Mouse (Mus musculus): Measurements from ENCODE around the gene Cd70. TPM values are rescaled to one million over a fixed set of nuclear protein-coding genes. Genes with fewer than 3 reads are reported as not detected.
A peak's percentile ranks its signal among the peaks of the same experiment; 100 is the strongest.

Cd70 gene
- total and polyA plus RNA-seq, 2 experiments from 2014 or later, result 0.69 TPM; not detected in 1

DNA sequence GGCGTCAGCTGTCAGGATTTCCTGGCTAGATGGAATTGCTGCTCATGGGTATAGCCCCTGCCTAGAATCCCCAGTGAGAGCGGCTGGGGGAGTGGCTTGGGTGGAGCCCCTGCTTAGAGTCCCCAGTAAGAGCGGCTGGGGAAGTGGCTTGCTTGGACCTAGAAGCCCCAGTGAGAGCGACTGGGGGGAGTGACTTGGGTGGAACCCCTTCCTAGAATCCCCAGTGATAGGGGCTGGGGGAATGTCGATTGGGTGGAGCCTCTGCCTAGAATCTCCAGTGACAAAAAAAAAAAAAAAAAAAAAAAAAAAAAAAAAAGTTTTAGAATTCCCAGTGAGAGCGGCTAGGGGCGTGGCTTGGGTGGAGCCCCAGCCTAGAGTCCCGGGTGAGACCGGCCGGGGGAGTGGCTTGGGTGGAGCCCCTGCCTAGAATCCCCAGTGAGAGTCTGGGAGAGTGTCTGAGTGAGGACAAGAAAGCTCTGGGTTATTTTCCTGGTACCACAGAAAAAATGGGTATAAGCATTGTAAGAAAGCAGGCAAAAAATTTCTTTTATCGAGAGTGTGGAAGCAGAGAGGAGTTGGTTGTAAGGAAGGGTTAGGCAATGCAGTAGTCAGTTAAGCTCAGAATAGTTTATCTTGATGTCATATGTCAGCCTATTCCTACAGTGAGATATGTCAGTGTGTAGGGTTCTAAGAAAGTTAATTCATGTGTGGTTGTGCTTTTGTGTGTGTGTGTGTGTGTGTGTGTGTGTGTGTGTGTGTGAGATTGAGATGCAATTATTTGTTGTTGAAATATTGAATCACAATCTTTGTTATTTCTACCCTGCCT is 30.8 kb downstream of the Cd70 start:
- Histone ChIP-seq H3K36me3 (ENCODE audit: insufficient read depth) (no peaks in the 10 kb centered on the region), H3K9me3 (ENCODE audit: low read length) (no peaks in the 10 kb centered on the region), H3K9ac (no peak overlapping the region), H3K27me3 (ENCODE audit: insufficient read depth, low read length) (no peaks in the 10 kb centered on the region), H3K4me2 (ENCODE audit: low read depth) (no peak overlapping the region), H3K27ac (ENCODE audit: low read depth, low read length) (no peak overlapping the region), H3K4me1 (ENCODE audit: insufficient read depth) (no peaks in the 10 kb centered on the region), H3K4me3 (ENCODE audit: low read depth, low read length) (no peak overlapping the region)
- no peak for TF ChIP-seq CTCF (IDR thresholded peaks at IDR 0.05; ENCODE audit: low read depth)
- WGBS, result 2% methylated on average over 11 of the region's 11 CpGs
- peak; percentile 34; the same call in 1 of the 2 replicates for ATAC-seq
- DNase-seq, result no peak

DNA sequence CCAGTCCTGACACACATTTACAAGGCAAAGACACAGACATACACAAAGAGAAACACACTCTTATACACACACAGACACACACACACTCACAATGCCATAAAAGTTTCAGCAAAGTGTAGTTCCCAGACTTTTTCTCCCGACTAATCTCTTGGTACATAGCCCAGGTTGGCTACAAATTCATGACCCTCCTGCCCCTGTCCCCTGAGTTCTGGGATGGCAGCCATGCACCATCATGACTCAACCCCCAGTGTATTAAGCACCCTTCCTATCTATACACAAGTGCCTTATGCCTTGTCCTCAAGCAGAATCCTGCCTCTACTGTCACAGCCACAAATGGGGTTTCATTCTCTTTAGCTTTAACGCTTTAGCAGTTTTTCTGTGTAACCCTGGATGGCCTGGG is 32.8 kb downstream of the Cd70 start:
- WGBS, result 66% methylated on average over 2 of the region's 2 CpGs
- ATAC-seq, result no peak

DNA sequence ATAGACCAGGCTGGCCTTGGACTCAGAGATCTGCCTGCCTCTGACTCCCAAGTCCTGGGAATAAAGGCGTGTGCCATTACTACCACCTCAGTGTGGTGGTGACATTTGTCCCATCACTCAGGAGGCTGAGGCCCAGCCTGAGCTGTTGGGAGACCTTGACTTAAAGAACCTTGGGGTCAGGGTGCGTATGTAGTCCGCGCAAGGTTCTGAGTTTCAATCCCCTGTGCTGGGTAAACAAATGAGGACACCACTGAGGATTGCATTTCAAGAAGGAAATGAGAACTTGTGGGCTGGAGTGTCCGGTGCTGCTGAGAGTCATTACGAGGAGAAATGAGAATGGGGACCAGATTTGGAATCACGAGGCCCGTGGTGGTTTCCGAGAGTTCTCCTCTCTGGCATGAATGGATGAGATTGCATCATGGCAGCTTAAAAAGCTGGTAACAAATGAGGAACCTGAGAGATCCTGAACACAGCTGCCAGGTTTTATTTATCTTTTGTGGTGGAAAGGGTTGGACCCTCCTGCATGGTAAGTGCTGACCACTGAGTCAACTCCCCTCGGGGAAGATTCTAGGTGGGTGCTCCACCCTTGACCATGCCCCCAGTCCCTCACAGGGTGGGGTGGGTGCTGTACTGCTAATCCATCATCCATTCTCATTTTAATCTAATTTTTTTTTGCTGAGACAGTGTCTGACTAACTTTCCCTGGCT is 36.7 kb downstream of the Cd70 start:
- TF ChIP-seq CTCF (IDR thresholded peaks at IDR 0.05; ENCODE audit: low read depth), result no peak
- H3K27me3 ChIP-seq (ENCODE audit: insufficient read depth, low read length), result no peaks in the 10 kb centered on the region
- no peaks in the 10 kb centered on the region for H3K4me1 ChIP-seq (ENCODE audit: insufficient read depth)
- DNase-seq (no peak), ATAC-seq (no peak)
- no peak overlapping the region for H3K4me3 ChIP-seq (ENCODE audit: low read depth, low read length)
- 93% methylated on average over 10 of the region's 10 CpGs for WGBS
- H3K9ac ChIP-seq, result no peak overlapping the region
- no peak overlapping the region for H3K27ac ChIP-seq (ENCODE audit: low read depth, low read length)
- H3K36me3 ChIP-seq (ENCODE audit: insufficient read depth), result no peaks in the 10 kb centered on the region
- no peak overlapping the region for H3K4me2 ChIP-seq (ENCODE audit: low read depth)
- H3K9me3 ChIP-seq (ENCODE audit: low read length), result no peaks in the 10 kb centered on the region

More for the DNA sequence above, 32.8 kb downstream of the Cd70 start:
- H3K27ac ChIP-seq (ENCODE audit: low read depth, low read length), result no peak overlapping the region
- H3K36me3 ChIP-seq (ENCODE audit: insufficient read depth), result no peaks in the 10 kb centered on the region
- no peak overlapping the region for H3K4me2 ChIP-seq (ENCODE audit: low read depth)
- no peak overlapping the region for H3K4me3 ChIP-seq (ENCODE audit: low read depth, low read length)
- no peak overlapping the region for H3K9ac ChIP-seq
- H3K9me3 ChIP-seq (ENCODE audit: low read length), result no peaks in the 10 kb centered on the region
- no peak for TF ChIP-seq CTCF (IDR thresholded peaks at IDR 0.05; ENCODE audit: low read depth)
- no peaks in the 10 kb centered on the region for H3K27me3 ChIP-seq (ENCODE audit: insufficient read depth, low read length)
- no peak for DNase-seq
- no peaks in the 10 kb centered on the region for H3K4me1 ChIP-seq (ENCODE audit: insufficient read depth)

DNA sequence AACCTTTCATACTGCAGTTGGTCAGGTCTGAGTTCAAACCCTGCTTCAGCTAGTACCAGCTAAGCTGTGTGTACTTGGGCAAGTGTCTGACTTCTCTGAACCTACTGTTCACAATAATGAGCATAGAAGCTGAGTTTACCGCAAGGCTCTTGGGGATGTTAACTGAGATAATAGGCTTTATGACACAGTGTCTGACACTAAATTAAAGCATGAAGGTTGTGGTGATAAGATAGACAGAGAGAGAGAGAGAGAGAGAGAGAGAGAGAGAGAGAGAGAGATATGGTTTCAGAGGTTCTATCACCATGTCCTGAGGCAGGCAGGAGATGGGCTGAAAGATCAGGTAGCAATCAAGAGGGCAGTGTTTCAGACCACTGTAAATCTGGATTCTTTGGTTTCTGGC is 39.6 kb downstream of the Cd70 start:
- Histone ChIP-seq H3K4me1 (ENCODE audit: insufficient read depth) (no peaks in the 10 kb centered on the region), H3K9me3 (ENCODE audit: low read length) (no peaks in the 10 kb centered on the region), H3K27ac (ENCODE audit: low read depth, low read length) (no peak overlapping the region), H3K36me3 (ENCODE audit: insufficient read depth) (no peaks in the 10 kb centered on the region), H3K4me2 (ENCODE audit: low read depth) (no peak overlapping the region), H3K9ac (no peak overlapping the region), H3K27me3 (ENCODE audit: insufficient read depth, low read length) (no peaks in the 10 kb centered on the region), H3K4me3 (ENCODE audit: low read depth, low read length) (no peak overlapping the region)
- DNase-seq, result no peak
- no peak for TF ChIP-seq CTCF (IDR thresholded peaks at IDR 0.05; ENCODE audit: low read depth)
- 90% methylated on average over 1 of the region's 1 CpGs for WGBS
- no peak for ATAC-seq

DNA sequence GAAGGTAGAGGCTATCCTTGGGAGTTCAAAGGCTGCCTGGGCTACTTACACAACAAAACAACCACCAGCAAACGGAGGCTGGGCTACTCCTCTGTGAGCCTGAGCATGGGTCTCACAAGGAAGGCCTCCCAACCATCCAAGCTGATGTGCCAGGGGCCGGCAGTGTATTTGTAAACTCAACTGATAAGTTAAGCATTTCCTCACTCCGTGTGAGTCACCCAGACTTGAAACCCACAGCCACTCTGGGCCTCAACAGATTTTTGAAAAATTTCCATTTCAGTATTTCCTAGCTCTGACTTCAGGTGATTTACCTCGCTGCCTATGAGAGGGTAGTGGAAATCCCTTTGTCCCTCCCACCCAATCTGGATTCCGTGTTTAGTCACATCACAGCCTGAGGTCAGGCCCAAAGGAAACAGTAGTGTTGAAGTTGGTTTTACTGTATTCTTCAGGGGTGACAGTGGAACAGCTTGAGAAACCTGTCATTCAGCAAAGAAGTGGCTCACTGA is 40.9 kb downstream of the Cd70 start:
- no peaks in the 10 kb centered on the region for H3K9me3 ChIP-seq (ENCODE audit: low read length)
- no peak for TF ChIP-seq CTCF (IDR thresholded peaks at IDR 0.05; ENCODE audit: low read depth)

DNA sequence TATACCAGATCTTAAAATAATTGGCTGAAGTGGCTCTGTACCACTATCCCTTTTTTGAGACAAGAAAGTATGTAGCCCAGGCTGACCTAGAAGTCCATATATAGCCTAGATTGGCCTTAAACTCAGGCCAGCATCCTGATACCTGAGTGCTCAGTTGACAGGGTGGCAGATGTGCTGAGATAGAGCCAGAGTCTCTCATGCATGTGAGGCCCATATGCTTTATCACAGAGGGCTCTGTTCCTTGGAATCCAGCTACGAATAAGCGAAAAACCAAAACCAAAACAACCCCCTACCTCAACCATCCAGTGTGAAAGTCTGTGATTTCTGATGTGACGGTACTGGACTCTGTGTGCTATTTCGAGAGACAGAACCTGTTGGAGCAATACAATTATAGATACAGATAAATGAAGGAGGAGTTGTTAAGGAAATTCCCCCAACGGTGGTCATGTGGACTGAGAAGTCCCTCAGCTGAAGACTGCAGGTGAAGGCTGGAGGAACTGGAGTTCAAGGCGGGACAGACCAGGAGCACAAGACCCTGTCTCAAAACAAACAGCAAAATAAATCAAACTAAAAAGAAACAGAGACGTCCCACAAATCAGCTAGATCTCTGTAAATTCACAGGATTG is 41.4 kb downstream of the Cd70 start:
- Histone ChIP-seq H3K9ac (no peak overlapping the region), H3K9me3 (ENCODE audit: low read length) (no peaks in the 10 kb centered on the region), H3K4me3 (ENCODE audit: low read depth, low read length) (no peak overlapping the region), H3K27ac (ENCODE audit: low read depth, low read length) (no peak overlapping the region), H3K4me2 (ENCODE audit: low read depth) (no peak overlapping the region), H3K27me3 (ENCODE audit: insufficient read depth, low read length) (no peaks in the 10 kb centered on the region), H3K4me1 (ENCODE audit: insufficient read depth) (0 out of 2 replicates have a peak, but pooled peaks cover 5% of the 10 kb centered on the region), H3K36me3 (ENCODE audit: insufficient read depth) (no peaks in the 10 kb centered on the region)
- TF ChIP-seq CTCF (IDR thresholded peaks at IDR 0.05; ENCODE audit: low read depth), result no peak
- no peak for ATAC-seq
- no peak for DNase-seq
- WGBS, result 86% methylated on average over 7 of the region's 7 CpGs

More for the DNA sequence above, 40.9 kb downstream of the Cd70 start:
- ATAC-seq (no peak), DNase-seq (no peak)
- no peak overlapping the region for H3K27ac ChIP-seq (ENCODE audit: low read depth, low read length)
- no peaks in the 10 kb centered on the region for H3K27me3 ChIP-seq (ENCODE audit: insufficient read depth, low read length)
- no peaks in the 10 kb centered on the region for H3K36me3 ChIP-seq (ENCODE audit: insufficient read depth)
- H3K4me2 ChIP-seq (ENCODE audit: low read depth), result no peak overlapping the region
- WGBS, result 63% methylated on average over 5 of the region's 5 CpGs
- H3K4me1 ChIP-seq (ENCODE audit: insufficient read depth), result 0 out of 2 replicates have a peak, but pooled peaks cover 5% of the 10 kb centered on the region
- H3K9ac ChIP-seq, result no peak overlapping the region
- H3K4me3 ChIP-seq (ENCODE audit: low read depth, low read length), result no peak overlapping the region

All from forebrain, postnatal 0 days (tissue).